Mouse (Mus musculus) lung, postnatal 4 days (tissue): ENCODE measurements around the gene Plch1.

Experiments used
- DNase-seq, 2 experiments: peaks; one replicate each; pipeline ENCODE4 v3.0.0; 2021

The Plch1 gene

DNA sequence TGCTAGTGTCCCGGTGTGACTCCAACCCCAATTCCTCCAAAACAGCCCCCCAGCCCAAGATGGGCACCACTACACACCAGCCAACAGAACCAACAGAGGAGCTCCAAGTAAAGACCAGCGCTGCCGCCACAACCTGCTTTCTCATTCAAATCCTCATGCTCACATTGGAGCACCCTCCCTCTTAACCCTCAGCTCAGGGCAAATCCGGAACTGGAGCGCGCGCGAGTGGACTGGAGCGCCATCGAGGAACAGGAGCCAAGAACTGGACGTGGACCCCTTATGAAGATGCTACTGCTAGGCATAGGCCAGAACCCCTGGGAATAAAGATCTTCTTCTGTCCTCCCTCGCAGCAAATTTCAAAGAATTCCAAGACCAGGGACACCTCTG lies at the start of gene Plch1:
Gene Plch1 (minus strand): TSS at position 164 of the 387 bp plus-strand sequence.
- peak; percentile 49 to 60 for DNase-seq

GRCm38 (mm10) chr3:63941204-63941850 lies 42.1 kb upstream of the Plch1 start:
- no peak for DNase-seq

- no peak for DNase-seq
Observed at GRCm38 (mm10) chr3:63938928-63939327, 39.7 kb upstream of the Plch1 start.

DNA sequence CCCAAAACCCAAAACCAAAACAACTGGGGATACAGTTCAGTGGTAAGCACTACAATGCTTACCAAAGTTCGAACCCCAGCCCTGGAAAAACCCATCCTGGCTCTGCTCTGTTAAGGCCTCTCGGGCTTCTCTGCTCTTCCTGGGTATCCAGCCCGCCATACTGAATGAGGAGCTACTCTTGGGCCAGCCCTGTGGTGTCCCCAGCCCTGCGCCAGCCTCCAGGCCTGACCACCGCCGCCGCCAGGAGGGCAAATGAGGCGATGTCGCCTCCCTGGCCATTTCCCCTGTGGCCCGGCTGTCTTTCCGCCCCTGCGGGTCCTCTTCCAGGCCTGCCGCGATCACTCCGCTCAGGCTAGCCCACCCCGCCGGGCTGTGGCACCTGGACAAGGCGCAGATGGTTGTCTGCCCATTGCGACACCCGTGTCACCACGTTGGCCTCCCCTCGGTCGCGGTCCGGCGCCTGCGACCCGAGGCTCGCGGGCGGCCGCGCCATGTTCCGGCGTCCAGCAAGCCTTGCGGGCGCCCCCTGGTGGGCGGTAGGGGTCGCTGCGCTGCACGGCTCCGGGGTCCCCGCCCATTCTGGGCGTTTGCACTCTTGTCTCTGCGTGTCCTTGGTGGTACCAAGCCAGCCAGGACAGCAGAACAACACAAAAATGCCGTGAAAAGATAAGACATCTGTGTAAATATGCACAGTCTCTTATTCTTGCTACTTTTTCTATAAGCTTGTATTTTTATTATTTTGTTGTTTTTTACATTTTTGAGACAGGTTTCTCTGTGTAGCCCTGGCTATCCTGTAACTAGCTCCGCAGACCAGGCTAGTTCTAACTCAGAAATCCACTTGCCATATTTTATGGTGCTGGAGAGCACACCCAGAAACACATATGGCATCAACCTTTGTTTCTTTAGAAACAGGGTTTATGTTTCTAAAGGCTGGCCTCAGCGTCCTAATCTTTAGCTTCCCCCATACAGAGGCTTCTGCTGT lies 29.9 kb upstream of the Plch1 start, which contains the start of gene E130311K13Rik:
Gene E130311K13Rik (minus strand): TSS at position 595 of the 982 bp plus-strand sequence.
- DNase-seq = peak; percentile 92 to 93

GRCm38 (mm10) chr3:63919634-63920033 lies 20.4 kb upstream of the Plch1 start:
- peak in 1 of 2 experiments; percentile 8 for DNase-seq

- no peak for DNase-seq
Observed at GRCm38 (mm10) chr3:63910301-63910700, 11.0 kb upstream of the Plch1 start.

- DNase-seq = peak in 1 of 2 experiments; percentile 5
Observed at GRCm38 (mm10) chr3:63905241-63905640, 6.0 kb upstream of the Plch1 start.

DNA sequence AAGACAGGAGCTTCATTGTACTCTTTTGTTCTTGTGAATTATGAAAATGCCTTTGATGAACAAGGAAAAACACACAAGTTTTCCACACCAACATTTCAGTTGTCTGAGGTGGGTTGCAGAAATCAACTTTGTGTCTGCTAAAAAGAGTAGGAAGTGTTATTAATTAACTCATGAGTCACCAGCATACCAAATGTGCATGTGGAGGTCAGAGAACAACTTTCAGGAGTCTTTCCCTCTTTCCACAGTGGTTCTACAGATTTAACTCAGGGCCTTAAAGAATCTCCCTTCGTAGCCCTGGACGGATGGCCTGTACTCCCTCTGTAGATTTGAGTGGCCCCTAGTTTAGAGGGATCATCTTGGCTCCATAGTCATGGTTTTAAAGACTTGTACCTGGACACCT lies 4.9 kb upstream of the Plch1 start:
- no peak for DNase-seq

- no peak for DNase-seq
Observed at GRCm38 (mm10) chr3:63900021-63900571, 824 bp upstream of the Plch1 start.

DNA sequence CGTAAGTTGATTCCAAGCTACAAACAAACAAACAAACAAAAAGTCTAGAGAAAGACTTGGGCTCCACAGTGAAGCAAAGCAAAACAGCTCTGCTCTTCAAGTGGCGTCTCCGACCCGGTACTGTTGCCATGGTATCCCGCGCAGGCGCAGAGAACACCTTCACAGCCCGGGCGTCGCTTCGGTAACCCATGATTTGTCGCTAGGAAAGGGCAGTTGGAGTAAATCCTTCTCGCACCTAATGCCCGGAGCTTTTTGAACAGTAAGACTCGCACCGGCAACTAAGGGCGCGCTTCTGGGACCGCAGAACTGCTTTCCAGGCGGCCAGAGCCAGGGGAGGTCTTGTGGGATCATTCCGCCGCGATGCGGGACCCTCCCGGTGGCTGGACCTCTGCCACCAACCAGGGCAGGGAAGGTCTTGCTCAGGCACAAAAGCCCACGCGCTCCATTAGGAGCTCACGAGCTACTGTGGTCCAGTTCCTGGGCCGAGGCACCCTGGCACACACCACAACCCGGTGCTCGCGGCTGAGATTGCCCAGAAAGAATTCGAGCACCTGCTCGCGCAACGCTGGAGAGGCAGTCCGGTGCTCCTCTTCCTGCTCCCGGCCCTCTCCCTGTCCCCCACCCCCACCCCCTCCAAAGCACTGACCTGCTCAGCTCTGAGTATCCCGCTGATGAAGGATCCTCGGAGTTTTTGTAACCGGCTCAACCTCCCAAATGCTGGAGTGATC lies 527 bp downstream of the Plch1 start:
- DNase-seq = peak; percentile 73 to 78

- no peak for DNase-seq
Observed at GRCm38 (mm10) chr3:63897177-63897576, 2.1 kb downstream of the Plch1 start.

- no peak for DNase-seq
Observed at GRCm38 (mm10) chr3:63896303-63896702, 3.0 kb downstream of the Plch1 start.

DNA sequence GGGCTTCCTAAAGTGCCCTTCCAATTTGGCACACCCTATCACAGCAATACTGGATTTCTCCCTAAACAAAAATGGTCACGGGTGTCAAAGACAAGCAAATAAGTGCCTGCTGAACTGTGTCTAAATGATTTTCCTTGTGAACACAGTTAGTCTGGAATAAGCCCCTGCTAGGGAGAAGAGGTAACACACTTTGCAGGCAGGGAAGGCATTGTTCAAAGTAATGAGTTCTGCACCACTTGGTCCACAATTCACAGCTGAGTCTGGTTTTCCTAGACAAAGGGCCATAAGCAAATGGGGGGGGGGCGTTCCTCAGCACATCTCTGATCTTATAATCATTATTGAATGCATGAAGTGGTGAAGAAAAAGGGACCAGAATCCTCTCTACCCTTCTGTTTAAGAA lies 3.5 kb downstream of the Plch1 start:
- DNase-seq = no peak

GRCm38 (mm10) chr3:63893677-63894076 lies 5.6 kb downstream of the Plch1 start:
- DNase-seq = peak in 1 of 2 experiments; percentile 5

DNA sequence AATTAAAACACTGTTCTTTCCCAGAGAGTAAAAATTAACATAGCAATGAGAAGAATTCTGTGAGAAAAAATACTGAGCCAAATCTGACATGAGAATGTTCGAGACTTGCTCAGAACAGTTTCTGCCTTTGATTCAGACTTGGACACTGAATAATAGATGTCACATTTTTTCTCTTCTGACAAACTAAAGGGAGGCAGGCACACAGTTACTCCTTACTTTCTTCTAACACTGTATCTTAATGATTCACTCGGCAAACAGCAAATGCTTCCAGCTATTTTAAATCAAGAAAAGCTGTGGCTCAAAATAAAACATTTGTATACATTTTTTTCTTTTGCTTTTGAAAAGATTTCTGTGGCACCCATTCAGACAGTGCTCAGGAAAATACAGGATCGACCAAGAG lies 7.1 kb downstream of the Plch1 start:
- DNase-seq = no peak

GRCm38 (mm10) chr3:63881065-63881464 lies 18.2 kb downstream of the Plch1 start:
- DNase-seq = no peak

- DNase-seq = no peak
Observed at GRCm38 (mm10) chr3:63878995-63879666, 20.1 kb downstream of the Plch1 start.

DNA sequence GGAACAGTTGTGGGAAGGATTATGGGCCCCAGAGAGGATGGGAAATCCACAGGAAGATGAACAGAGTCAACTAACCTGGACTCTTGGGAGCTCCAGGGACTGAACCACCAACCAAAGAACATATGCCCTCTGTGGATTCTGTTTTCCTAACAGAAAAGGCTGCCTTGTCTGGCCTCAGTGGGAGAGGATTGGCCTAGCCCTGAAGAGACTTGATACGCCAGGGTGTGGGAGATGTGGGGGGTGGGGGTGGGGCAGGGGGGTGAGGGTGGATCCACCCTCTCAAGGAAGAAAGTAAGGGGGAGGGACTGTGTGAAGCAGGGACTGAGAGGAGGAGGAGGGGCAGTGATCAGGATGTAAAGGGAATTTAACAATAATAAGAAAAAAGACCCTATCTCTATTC lies 26.5 kb downstream of the Plch1 start:
- DNase-seq = no peak

GRCm38 (mm10) chr3:63871249-63871648 lies 28.0 kb downstream of the Plch1 start:
- DNase-seq = no peak

GRCm38 (mm10) chr3:63868285-63868684 lies 31.0 kb downstream of the Plch1 start:
- peak in 1 of 2 experiments; percentile 15 for DNase-seq

DNA sequence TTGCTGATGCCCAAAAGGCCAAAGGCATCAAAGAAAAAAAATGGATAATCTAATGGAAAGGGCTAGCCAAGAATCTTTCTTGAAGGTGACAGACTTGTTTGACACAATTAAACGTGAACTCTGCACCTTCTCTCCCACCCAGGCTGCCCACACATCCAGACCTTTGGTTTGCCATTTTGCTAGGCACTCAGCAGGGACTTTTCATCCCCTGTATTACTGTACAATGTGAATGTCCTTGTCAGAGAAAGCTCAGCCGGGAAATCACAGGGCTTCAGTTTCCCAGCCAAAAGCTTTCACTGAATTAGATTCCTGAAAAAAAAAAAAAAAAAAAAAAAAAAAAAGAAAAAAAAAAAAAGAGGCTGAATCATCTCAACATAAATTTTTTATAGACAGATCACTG lies 34.2 kb downstream of the Plch1 start:
- DNase-seq = no peak

DNA sequence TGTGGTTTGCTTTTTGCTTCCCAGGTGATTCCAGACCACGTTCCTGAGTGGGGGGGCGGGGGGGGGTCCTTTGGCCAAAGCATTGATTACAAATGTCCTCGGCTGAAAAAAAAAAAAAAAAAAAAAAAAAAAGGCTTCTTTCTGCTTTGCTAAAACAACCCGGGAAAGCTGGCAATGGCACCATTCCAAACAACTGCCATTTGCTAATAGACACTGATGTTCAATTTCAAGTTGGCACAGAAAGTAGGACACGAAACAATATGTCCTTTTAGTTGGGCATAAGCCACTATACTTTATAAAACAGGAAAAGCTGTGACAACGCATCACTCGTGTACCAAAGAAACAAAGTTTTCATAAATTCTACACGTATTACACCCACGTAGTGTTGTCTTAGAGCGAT lies 36.6 kb downstream of the Plch1 start:
- no peak for DNase-seq
